Mouse (Mus musculus): ENCODE data around the gene Cc2d1a.

DNA sequence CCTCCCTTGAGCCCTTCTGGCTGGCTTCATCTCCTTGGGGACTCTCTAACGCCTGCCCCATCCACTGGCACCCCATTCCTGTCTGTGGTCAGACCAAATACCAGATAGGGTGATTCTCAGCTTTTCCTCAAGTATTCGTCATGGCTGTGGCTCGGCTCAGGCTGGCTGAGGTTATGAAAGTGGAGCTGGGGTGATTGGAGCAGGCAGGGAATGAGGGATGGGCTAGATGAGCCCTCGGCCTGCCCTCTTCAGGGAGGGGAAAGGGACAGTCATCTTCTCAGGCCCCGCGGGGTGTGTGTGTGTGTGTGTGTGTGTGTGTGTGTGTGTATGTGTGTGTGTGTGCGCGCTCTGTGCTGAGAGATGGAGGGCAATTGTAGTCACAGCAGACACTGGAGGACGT, 22.1 kb downstream of the Cc2d1a start, which contains the start of gene Podnl1:
- TF ChIP-seq CTCF (IDR thresholded peaks at IDR 0.05; ENCODE audit: borderline replicate concordance, extremely low read depth, insufficient read depth, insufficient read length) (no peak), POLR2A (IDR thresholded peaks at IDR 0.05; ENCODE audit: borderline replicate concordance, extremely low read depth, insufficient read depth, insufficient read length, poor library complexity, severe bottlenecking) (no peak)

All from brain, embryonic 14.5 days (tissue).